In the genomic region with DNA sequence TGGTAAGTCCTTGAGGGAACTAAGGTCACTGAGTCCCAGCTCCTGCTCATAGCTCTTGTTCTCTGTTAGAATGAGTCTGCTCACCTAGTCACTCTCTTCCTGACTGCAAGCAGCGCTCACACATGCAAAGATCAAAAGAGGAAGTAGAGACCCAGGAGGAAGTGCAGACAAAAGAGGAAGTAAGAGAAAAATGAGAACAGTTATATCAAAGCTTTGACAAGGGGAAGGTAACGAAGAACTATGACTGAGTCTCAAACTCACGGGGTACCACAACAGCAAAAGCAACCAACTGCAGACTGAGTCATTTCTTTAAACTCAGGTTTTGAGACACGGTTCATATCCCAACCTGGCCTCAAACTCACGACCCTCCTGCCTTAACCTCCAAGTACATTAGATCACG, we compare ENCODE assay signal across 1 mouse cellular context.
TF ChIP-seq lines count a peak whose summit lies in the region.

No protein-coding gene starts in this region.

TF ChIP-seq in CH12.LX, 34 proteins besides CTCF, POLR2A, EP300 and RAD21 (continued from another document):
- TF ChIP-seq MEF2A (IDR thresholded peaks at IDR 0.05; ENCODE audit: borderline replicate concordance, low read depth, low read length) (peak; percentile 75; the same call in 1 of the 2 replicates), USF1 (IDR thresholded peaks at IDR 0.05; ENCODE audit: low read depth, low read length) (no peak), NELFE (IDR thresholded peaks at IDR 0.05; ENCODE audit: low read depth, low read length) (0 out of 2 replicates have a peak, but pooled peaks have one; percentile 54), MAZ (IDR thresholded peaks at IDR 0.05; ENCODE audit: low read depth, low read length) (0 out of 2 replicates have a peak, but pooled peaks have one; percentile 47)
